Mouse (Mus musculus) left cerebral cortex, postnatal 14 days (tissue): ENCODE results near the gene Sfxn5. TPM values are rescaled to one million over a fixed set of nuclear protein-coding genes. Genes with fewer than 3 reads are reported as not detected.

Experiments
- DNase-seq, 2 experiments: peaks; one replicate each; pipeline ENCODE4 v3.0.0; 2021 to 2022; ENCODE audit warnings: low spot score in 2 of 2, mixed read lengths in 1 of 2
- intact Hi-C: fragments of 180-260 bp; cut with DNase I; formaldehyde crosslinking; loops from one replicate; pipeline ENCODE4 v1.15.1; 2025
- total RNA-seq, 2 experiments: library from RNA; stranded (reverse); gene quantifications; 2 replicates each; pipeline ENCODE4 v1.2.3; 2021

The Sfxn5 gene
- total RNA-seq, 2 experiments from 2014 or later: 162 to 165 TPM

- intact Hi-C loops: no loop called here
- DNase-seq: no peak
Measured at GRCm38 (mm10) chr6:85340184-85340583, 7.0 kb upstream of the Sfxn5 start.

- DNase-seq: peak; percentile 47 to 74
- intact Hi-C loops: no loop called here
Measured at GRCm38 (mm10) chr6:85339273-85339901, 6.2 kb upstream of the Sfxn5 start.

DNA sequence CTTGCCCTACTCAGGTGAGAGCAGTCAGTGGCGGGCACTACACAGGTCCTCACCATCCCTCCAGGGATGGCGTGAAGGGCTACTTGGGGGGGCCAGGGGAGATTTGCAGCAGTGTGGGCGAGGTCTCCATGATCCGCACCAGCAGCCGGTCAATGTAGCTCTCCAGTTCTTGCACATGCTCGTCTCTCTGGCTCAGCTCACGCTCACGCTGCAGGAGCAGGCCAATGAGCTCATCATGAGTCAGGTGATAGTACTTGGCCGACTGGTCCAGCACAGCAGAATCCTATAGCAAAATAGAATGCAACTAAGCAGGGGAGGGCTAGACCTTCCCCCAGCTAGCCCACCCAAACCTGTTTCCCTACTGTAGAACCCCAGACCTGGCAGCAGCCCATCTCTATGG lies 3.7 kb upstream of the Sfxn5 start:
- intact Hi-C loops: no loop called here
- peak in 1 of 2 experiments; percentile 67 for DNase-seq

DNA sequence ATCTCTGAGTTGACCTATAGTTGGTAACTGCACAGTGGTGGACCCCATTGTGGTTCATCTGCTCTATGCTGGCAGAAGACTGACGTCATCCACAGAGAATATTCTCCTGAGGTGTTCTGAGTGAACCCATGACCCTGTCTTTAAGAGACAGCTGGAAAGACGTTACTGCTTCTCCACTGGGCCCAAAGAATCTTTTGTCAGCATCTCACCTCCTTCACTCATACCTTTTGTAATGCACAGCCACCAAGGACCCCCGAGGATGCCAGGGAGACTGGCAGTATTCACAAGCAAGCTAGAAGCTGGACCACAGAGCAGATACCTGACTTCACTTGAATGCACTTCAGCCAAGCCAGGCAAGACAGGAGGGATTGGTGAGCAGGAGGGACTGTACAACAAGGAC lies 2.1 kb upstream of the Sfxn5 start:
- no peak for DNase-seq
- intact Hi-C loops: no loop called here

GRCm38 (mm10) chr6:85334851-85335250 lies 1.6 kb upstream of the Sfxn5 start:
- intact Hi-C loops: loop anchor here (5.0 kb wide), 2 partner anchors 58 to 98 kb away; no protein-coding TSS in a partner anchor
- DNase-seq: no peak

GRCm38 (mm10) chr6:85334251-85334650 lies 1.0 kb upstream of the Sfxn5 start:
- no peak for DNase-seq
- intact Hi-C loops: loop anchor here (5.0 kb wide), 2 partner anchors 57 to 97 kb away; no protein-coding TSS in a partner anchor

GRCm38 (mm10) chr6:85333732-85334131 lies 510 bp upstream of the Sfxn5 start:
- DNase-seq: peak; percentile 50 to 76
- intact Hi-C loops: loop anchor here (2.0 to 5.0 kb wide), 3 partner anchors 31 to 96 kb away; no protein-coding TSS in a partner anchor

DNA sequence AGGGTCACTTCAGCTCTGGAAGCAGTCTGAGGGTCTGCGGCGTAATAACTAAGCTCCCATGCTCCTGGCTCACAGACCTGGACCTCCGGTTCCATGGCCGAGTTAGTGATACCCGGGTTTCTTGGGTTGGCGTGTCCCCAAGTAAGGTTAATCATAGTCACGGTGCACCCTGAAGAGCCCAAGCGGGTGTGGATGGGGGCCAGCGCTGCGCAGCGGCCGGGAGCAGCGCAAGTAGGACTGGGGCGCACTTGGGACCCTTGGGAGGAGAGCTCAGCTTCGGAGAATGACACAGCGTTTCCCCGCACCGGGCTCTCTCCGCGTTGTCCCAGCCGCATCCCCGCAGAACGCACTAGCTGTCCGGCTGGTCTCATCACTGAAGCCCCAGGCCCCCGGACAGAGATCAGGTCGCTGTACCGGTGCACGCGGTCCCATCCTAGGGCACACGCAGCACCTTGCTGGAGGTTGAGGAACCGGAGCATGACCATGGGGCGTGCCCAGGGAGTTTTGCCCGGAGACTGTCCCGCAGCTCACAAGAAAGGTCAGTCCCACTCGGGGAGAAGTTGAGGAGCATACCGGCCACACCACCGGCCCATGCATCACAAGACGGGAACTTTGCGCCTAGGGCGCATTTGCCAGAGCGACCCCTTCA lies 747 bp downstream of the Sfxn5 start:
- intact Hi-C loops: loop anchor here (2.0 to 5.0 kb wide), 3 partner anchors 30 to 95 kb away; no protein-coding TSS in a partner anchor
- peak in 1 of 2 experiments; percentile 38 for DNase-seq

DNA sequence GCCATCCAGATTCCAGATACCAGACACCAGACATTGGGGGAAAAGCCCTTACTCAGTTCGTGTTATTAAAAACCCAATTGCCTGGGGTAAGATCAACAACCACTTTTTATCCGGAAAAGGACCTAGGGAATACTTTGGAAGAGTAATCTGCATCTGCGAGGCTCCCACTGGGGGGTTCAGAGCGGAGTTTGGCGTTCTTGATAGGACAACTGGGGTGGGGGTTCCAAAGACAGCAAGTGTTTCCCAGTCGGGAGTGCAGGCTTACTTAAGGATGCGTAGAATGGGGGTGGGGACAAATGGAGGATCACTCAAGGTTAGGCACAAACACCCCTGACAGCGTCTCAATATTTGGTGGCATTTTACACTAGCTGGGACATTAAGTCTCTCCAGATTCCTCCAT lies 1.5 kb downstream of the Sfxn5 start:
- DNase-seq: no peak
- intact Hi-C loops: loop anchor here (2.0 to 5.0 kb wide), 3 partner anchors 29 to 94 kb away; no protein-coding TSS in a partner anchor

DNA sequence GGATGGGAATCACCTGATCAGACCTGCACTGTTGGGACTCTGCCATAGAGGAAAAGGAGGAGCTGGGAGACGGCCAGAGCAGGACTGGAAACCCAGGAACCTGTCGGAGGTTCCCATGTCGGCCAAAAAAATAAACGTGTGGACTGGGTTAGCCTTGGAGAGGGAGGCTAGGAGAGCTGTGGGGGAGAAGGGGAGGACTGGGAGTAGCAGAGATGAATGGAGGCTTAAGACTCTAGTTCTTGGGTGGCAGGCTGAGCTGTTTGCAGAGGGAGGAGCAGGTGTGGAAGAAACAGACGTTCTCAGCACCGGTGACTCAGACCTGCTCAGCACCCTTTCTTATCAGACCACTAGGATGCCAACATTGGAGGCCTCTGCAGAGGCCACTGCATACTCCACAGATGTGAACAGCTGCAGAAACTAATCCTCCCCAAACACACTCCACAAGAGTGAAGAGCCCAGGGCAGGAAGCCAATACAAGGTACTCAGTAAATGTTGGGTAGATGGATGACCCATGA lies 1.9 kb downstream of the Sfxn5 start:
- DNase-seq: no peak
- intact Hi-C loops: loop anchor here (5.0 kb wide), 2 partner anchors 54 to 94 kb away; no protein-coding TSS in a partner anchor

GRCm38 (mm10) chr6:85329666-85330185 lies 3.5 kb downstream of the Sfxn5 start:
- intact Hi-C loops: loop anchor here (5.0 kb wide), 2 partner anchors 52 to 92 kb away; no protein-coding TSS in a partner anchor

GRCm38 (mm10) chr6:85326564-85326963 lies 6.7 kb downstream of the Sfxn5 start:
- intact Hi-C loops: no loop called here
- no peak for DNase-seq

More at GRCm38 (mm10) chr6:85329666-85330185, 3.5 kb downstream of the Sfxn5 start:
- DNase-seq: no peak

GRCm38 (mm10) chr6:85325109-85325508 lies 8.1 kb downstream of the Sfxn5 start:
- no peak for DNase-seq
- intact Hi-C loops: no loop called here

- intact Hi-C loops: no loop called here
- DNase-seq: peak; percentile 54 to 57
Measured at GRCm38 (mm10) chr6:85320445-85320866, 12.8 kb downstream of the Sfxn5 start.

DNA sequence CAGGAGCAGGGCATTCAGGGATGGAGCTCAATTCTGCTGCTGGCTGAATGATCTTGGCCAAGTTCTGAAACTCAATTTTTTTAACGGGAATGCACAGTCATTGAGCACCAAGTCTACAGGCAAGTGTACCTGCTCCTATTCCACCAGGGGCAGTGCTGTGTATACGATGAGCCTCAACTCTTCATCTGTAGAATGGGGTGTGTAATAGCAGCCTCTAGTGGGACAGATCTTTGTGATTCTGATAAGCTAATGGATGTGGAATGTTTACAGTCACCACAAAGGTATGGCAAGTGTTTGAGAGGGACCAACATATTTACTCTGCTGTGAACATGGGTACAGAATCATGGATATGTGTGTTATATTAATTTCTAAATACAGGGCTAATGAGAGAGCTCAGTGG lies 17.0 kb downstream of the Sfxn5 start:
- intact Hi-C loops: no loop called here
- no peak for DNase-seq

DNA sequence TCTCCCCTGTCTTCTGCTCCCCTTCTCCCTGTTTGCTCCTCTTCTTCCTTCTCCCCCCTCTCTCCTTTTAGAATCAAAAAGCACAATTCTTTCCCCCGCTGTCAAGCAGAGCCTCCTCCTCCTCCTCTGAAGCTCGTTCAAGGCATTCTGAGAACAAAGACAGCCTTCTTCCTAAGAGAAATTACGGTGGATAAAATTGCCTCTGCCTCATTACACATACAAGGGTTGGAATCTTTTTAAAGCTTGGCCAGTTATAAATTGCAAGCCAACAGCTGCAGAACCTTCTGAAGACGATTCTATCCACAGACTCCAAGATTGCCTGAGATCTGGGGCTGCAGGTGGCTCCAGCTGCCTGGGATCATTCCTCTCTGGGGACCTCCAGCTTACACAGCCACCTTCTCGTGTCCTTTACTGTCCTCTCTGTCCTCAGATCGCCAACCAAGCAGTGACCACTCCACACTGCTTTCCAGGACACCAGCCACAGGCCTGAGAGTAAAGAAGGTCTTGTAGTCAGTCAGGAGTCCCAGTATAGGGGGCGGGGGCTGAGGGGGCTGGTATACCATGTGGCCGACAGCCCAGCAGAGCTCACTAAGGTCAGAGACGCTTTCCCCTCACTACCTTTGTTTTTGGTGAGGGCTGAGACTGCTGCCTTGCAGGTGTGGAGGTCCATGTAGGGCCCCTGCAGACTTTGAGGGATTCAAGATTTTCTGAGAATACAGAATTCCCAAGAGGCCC lies 19.0 kb downstream of the Sfxn5 start:
- intact Hi-C loops: no loop called here
- DNase-seq: peak in 1 of 2 experiments; percentile 24

- intact Hi-C loops: no loop called here
Measured at GRCm38 (mm10) chr6:85307894-85308293, 25.3 kb downstream of the Sfxn5 start.

GRCm38 (mm10) chr6:85306375-85306774 lies 26.8 kb downstream of the Sfxn5 start:
- DNase-seq: no peak
- intact Hi-C loops: no loop called here

More at GRCm38 (mm10) chr6:85307894-85308293, 25.3 kb downstream of the Sfxn5 start:
- no peak for DNase-seq

DNA sequence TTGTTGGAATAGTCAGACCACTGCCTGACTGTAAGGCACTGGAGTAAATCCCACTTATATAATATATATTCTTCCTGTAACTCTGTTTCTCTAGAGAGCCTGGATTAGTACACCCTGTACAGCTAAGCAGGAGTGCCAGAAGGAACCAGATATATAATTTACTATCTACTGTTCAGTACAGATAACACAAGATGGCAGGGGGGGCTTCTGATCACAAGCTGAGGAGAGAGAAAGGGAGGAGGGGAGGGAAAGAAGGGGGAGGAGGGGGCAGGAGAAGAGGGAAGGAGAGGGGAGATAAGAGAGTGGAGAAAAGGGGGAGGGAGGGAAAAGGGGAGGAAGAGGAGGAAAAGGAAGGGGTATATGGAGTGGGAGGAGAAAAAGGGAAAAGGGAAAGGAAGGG lies 27.4 kb downstream of the Sfxn5 start:
- no peak for DNase-seq
- intact Hi-C loops: no loop called here
